13 mouse cellular contexts compared by ENCODE assay signal in the genomic region with DNA sequence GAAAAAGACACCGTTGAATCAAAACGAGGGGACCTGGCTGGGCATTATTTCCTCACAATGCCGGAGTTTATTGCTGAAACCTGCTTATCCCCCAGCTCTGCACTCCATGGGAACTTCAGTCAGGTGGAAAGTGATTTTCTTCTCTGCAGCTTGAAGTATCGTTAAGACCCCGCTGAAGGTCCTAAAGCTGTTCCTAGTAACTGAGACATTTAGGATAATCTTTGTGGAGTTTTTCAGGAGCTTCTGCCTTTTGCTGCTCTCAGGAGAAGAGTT.
DNase-seq lines count a peak whose midpoint lies in the region; ATAC-seq and TF ChIP-seq lines count a peak whose summit lies in the region.
"Had no signal": no experiment of that assay in that cellular context is flagged by ENCODE, and none has a peak within 500 bp of the region (broad histone marks: within the 10 kb centered on the region; RNA-seq: fewer than 3 reads in every experiment).

No protein-coding gene starts in this region.

- intact Hi-C loops in heart, postnatal 10 days (cut with DNase I), result no loop called here
- intact Hi-C loops in left cerebral cortex, postnatal 14 days (cut with DNase I), result no loop called here

- TF ChIP-seq CTCF in midbrain, postnatal 0 days (IDR thresholded peaks at IDR 0.05), result no peak

- no peaks in the 10 kb centered on the region for H3K4me1 ChIP-seq in heart, embryonic 12.5 days (replicated peaks)
- H3K4me1 ChIP-seq in embryonic facial prominence, embryonic 11.5 days (ENCODE audit: control insufficient read depth, insufficient read depth, low read length), result no peaks in the 10 kb centered on the region
- peaks cover 17% of the 10 kb centered on the region for H3K4me1 ChIP-seq in hindbrain, embryonic 13.5 days (replicated peaks)
- no peaks in the 10 kb centered on the region for H3K4me1 ChIP-seq in midbrain, postnatal 0 days (ENCODE audit: insufficient read depth, low read length)

- WGBS in heart, embryonic 12.5 days, result 12% methylated on average over 5 of the region's 5 CpGs
- 3% methylated on average over 5 of the region's 5 CpGs for WGBS in embryonic facial prominence, embryonic 11.5 days
- WGBS in hindbrain, embryonic 13.5 days, result under 1% methylated on average over 5 of the region's 5 CpGs
- WGBS in midbrain, postnatal 0 days, result 5% methylated on average over 5 of the region's 5 CpGs

- no peaks in the 10 kb centered on the region for H3K36me3 ChIP-seq in heart, embryonic 12.5 days
- H3K36me3 ChIP-seq in embryonic facial prominence, embryonic 11.5 days (replicated peaks; ENCODE audit: control insufficient read depth, insufficient read depth, low read depth, low read length), result no peaks in the 10 kb centered on the region
- no peaks in the 10 kb centered on the region for H3K36me3 ChIP-seq in hindbrain, embryonic 13.5 days
- H3K36me3 ChIP-seq in midbrain, postnatal 0 days (ENCODE audit: insufficient read depth, low read length), result no peaks in the 10 kb centered on the region

- no peak overlapping the region for H3K27ac ChIP-seq in heart, embryonic 12.5 days (ENCODE audit: poor library complexity, severe bottlenecking)
- no peak overlapping the region for H3K27ac ChIP-seq in embryonic facial prominence, embryonic 11.5 days (replicated peaks; ENCODE audit: low read depth, low read length)
- no peak overlapping the region for H3K27ac ChIP-seq in hindbrain, embryonic 13.5 days
- no peak overlapping the region for H3K27ac ChIP-seq in midbrain, postnatal 0 days (ENCODE audit: low read depth, low read length)

- H3K4me2 ChIP-seq in heart, embryonic 12.5 days, result peak overlapping the region; percentile 56
- H3K4me2 ChIP-seq in embryonic facial prominence, embryonic 11.5 days (ENCODE audit: low read depth, low read length), result peak overlapping the region; percentile 21; the same call in 1 of the 2 replicates
- peak overlapping the region; percentile 13 for H3K4me2 ChIP-seq in hindbrain, embryonic 13.5 days
- no peak overlapping the region for H3K4me2 ChIP-seq in midbrain, postnatal 0 days (ENCODE audit: low read depth, low read length, poor library complexity, severe bottlenecking)

- ATAC-seq in heart, embryonic 12.5 days (ENCODE audit: insufficient number of reproducible peaks, low FRiP score), result no peak
- no peak for ATAC-seq in embryonic facial prominence, embryonic 11.5 days (replicated peaks; ENCODE audit: insufficient number of reproducible peaks, low FRiP score, low TSS enrichment, low read depth)
- ATAC-seq in hindbrain, embryonic 13.5 days (ENCODE audit: low FRiP score), result peak; percentile 55
- no peak for ATAC-seq in midbrain, postnatal 0 days (ENCODE audit: low FRiP score)
- ATAC-seq: liver, postnatal 0 days had no signal

- H3K9ac ChIP-seq in heart, embryonic 12.5 days, result 0 out of 2 replicates have a peak overlapping the region, but pooled peaks have one; percentile 5
- no peak overlapping the region for H3K9ac ChIP-seq in embryonic facial prominence, embryonic 11.5 days (replicated peaks; ENCODE audit: low read length)
- no peak overlapping the region for H3K9ac ChIP-seq in hindbrain, embryonic 13.5 days
- H3K9ac ChIP-seq in midbrain, postnatal 0 days (replicated peaks; ENCODE audit: low read length, poor library complexity, severe bottlenecking), result no peak overlapping the region
- H3K9ac ChIP-seq: liver, postnatal 0 days had no signal

- H3K9me3 ChIP-seq in heart, embryonic 12.5 days (replicated peaks), result no peaks in the 10 kb centered on the region
- H3K9me3 ChIP-seq in embryonic facial prominence, embryonic 11.5 days (replicated peaks; ENCODE audit: control insufficient read depth, low read length), result no peaks in the 10 kb centered on the region
- no peaks in the 10 kb centered on the region for H3K9me3 ChIP-seq in hindbrain, embryonic 13.5 days
- no peaks in the 10 kb centered on the region for H3K9me3 ChIP-seq in midbrain, postnatal 0 days (ENCODE audit: low read length)

- DNase-seq in heart, postnatal 10 days, result no peak
- DNase-seq in embryonic facial prominence, embryonic 11.5 days (ENCODE audit: low spot score), result peak; percentile 50
- DNase-seq in midbrain, postnatal 0 days (ENCODE audit: low spot score), result peak; percentile 21
- DNase-seq in cerebellum, adult 11-12 months, result no peak
- DNase-seq in left cerebral cortex, postnatal 14 days (ENCODE audit: low spot score in 2 of 2), result no peak
- no peak for DNase-seq in adipocyte (ENCODE audit: low spot score)
- DNase-seq: B cell, adult 2 months; cerebellum, postnatal 36 days; kidney, adult 18-20 months; liver, postnatal 0 days; right cerebral cortex, adult 18-20 months had no signal

- peaks cover 4% of the 10 kb centered on the region; the same call in 1 of the 2 replicates for H3K27me3 ChIP-seq in heart, embryonic 12.5 days (replicated peaks)
- 0 out of 2 replicates have a peak, but pooled peaks cover 2% of the 10 kb centered on the region for H3K27me3 ChIP-seq in embryonic facial prominence, embryonic 11.5 days (ENCODE audit: control insufficient read depth, insufficient read depth, low read length)
- peaks cover 86% of the 10 kb centered on the region for H3K27me3 ChIP-seq in hindbrain, embryonic 13.5 days
- H3K27me3 ChIP-seq in midbrain, postnatal 0 days (ENCODE audit: insufficient read depth, low read length), result peaks cover 16% of the 10 kb centered on the region

- H3K4me3 ChIP-seq in heart, embryonic 12.5 days, result peak overlapping the region; percentile 25
- H3K4me3 ChIP-seq in embryonic facial prominence, embryonic 11.5 days (ENCODE audit: low read depth, low read length), result no peak overlapping the region
- no peak overlapping the region for H3K4me3 ChIP-seq in hindbrain, embryonic 13.5 days
- H3K4me3 ChIP-seq in midbrain, postnatal 0 days (ENCODE audit: low read depth, low read length), result no peak overlapping the region

Comparison
In these comparisons a context has a peak if more than half of its experiments do, and no peak if none do; other contexts are left out.
1. DNase-seq: peak in embryonic facial prominence, embryonic 11.5 days (single experiment) and midbrain, postnatal 0 days (single experiment); none in heart, postnatal 10 days (0 of 2), cerebellum, adult 11-12 months (single experiment), left cerebral cortex, postnatal 14 days (0 of 2) and adipocyte (single experiment).